Mouse (Mus musculus) WW6 (cell line): Measurements from ENCODE around the gene Efcab7.

Experiments used
- DNase-seq: peaks from one replicate; pipeline ENCODE4 v3.0.0-alpha.2; 2013; ENCODE audit warnings: low read depth, low spot score

Efcab7 gene

GRCm38 (mm10) chr4:99944606-99945005, 115.6 kb downstream of the Efcab7 start:
- DNase-seq, result no peak

DNA sequence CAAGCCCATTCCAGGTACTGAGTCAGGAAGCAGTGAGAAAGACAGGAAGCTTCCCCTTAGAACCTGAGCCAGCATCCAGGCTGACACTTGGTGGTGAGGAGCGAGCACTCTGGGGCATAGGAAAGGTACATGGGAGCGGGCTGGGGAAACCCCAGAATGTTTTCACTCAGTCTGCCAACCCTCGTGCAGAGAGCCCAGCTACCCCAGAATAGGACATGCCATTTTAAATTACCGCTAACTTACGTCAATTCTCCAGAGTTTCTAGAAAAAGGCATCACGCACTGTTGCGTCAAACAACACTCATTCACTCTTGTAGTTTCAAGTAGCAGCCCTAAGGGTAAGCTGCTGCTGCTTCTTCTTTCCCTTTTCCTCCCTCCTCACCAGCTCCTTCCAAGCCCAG, 116.0 kb downstream of the Efcab7 start:
- DNase-seq, result no peak

DNA sequence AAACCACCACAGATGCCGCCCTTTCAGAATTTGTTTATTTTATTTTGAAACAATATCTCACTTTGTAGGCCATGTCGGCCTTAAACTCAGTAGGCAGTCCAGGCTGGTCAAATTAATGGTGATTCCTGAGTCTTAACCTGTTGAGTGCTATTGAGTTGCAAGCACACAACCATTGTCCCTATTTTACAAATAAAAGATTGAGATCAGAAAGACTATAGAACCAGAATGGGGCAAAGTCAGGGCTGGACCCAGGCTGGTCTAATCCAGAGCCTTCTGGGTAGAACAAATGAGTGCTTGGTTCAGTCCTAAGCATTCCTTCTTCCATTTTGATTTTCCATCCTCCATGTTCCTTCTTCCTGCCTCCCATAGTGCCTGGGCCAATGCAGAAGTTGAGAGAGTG, 117.5 kb downstream of the Efcab7 start:
- DNase-seq, result no peak

GRCm38 (mm10) chr4:99947192-99947591, 118.2 kb downstream of the Efcab7 start:
- no peak for DNase-seq

GRCm38 (mm10) chr4:99947896-99948295, 118.9 kb downstream of the Efcab7 start:
- DNase-seq, result no peak

GRCm38 (mm10) chr4:99953904-99954303, 124.9 kb downstream of the Efcab7 start:
- DNase-seq, result no peak

DNA sequence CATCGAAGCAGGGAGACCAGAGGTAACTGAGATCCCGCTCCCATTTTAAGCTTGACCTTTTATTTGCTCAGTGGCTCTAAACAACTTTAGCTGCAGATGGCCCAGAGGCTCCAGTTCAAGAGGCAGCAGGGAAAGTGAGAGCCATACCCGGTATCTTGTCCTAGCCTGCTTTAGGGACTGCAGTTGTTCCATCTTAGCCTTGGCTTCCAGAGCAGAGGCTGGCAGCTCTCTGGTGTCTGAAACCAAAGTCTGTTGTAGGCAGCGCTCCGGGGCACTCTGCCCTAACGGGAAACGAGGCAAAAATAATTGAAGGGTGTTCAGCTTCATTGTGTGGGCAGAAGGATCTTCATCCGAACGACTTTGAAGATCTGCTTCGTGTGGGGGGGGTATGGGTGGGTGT, 126.4 kb downstream of the Efcab7 start:
- no peak for DNase-seq

DNA sequence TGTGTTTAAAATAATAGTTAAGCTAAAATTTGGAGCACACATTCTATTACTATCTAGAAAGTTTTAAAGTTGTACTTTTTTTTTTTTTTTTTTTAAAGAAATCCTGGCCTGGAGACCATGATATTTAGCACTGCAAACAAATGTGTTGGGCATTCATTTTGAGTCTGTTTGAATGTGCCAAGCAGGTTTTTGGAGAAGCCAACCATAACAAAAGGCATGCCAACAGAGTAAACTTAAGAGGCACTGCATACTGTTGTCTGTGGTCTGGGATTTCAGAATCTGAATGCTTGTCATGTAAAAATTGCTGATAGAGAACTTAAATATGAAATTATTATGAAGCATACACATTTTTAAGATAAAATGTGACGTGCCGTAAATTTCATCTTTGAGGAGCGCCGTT, 128.2 kb downstream of the Efcab7 start:
- DNase-seq, result no peak

- DNase-seq, result no peak
Observed at GRCm38 (mm10) chr4:99958084-99958815, 129.3 kb downstream of the Efcab7 start.

GRCm38 (mm10) chr4:99959308-99959707, 130.3 kb downstream of the Efcab7 start:
- DNase-seq, result no peak
